Comparison of ENCODE assay signal across 8 mouse cellular contexts in genomic region chr10:18528475-18528874, GRCm38 (mm10). TPM values are rescaled to one million over a fixed set of nuclear protein-coding genes. Genes with fewer than 3 reads are reported as not detected.
DNase-seq lines count a peak whose midpoint lies in the region; ATAC-seq and TF ChIP-seq lines count a peak whose summit lies in the region.

No protein-coding gene starts in this region.

- H3K9me3 ChIP-seq in liver, postnatal 0 days (ENCODE audit: low read length) = no peaks in the 10 kb centered on the region
- no peaks in the 10 kb centered on the region for H3K9me3 ChIP-seq in liver, embryonic 11.5 days (ENCODE audit: control insufficient read depth, low read length)

- WGBS in liver, postnatal 0 days (ENCODE audit: insufficient replicate concordance) = 53% methylated on average over 5 of the region's 5 CpGs
- 50% methylated on average over 5 of the region's 5 CpGs for WGBS in liver, embryonic 11.5 days

- intact Hi-C loops in gastrocnemius, adult 2 months (cut with DNase I) = loop anchor here (1.0 to 10.0 kb wide), 3 partner anchors 75 to 294 kb away; partner anchors contain the start of gene Ccdc28a

- ATAC-seq in liver, postnatal 0 days = 0 out of 2 replicates have a peak, but pooled peaks have one; percentile 33
- no peak for ATAC-seq in liver, embryonic 11.5 days (replicated peaks; ENCODE audit: low FRiP score)

- H3K27me3 ChIP-seq in liver, postnatal 0 days (ENCODE audit: insufficient read depth, low read length) = no peaks in the 10 kb centered on the region
- H3K27me3 ChIP-seq in liver, embryonic 11.5 days (replicated peaks; ENCODE audit: control insufficient read depth, insufficient read depth, low read length) = no peaks in the 10 kb centered on the region

- peak overlapping the region; percentile 39; the same call in 1 of the 2 replicates for H3K27ac ChIP-seq in gastrocnemius, adult 2 months
- no peak overlapping the region for H3K27ac ChIP-seq in liver, postnatal 0 days (ENCODE audit: low read depth)
- H3K27ac ChIP-seq in liver, embryonic 11.5 days (ENCODE audit: low read depth, low read length) = no peak overlapping the region

- no peaks in the 10 kb centered on the region for H3K4me1 ChIP-seq in liver, postnatal 0 days (ENCODE audit: insufficient read depth)
- H3K4me1 ChIP-seq in liver, embryonic 11.5 days (replicated peaks; ENCODE audit: control insufficient read depth, insufficient read depth, low read length) = no peaks in the 10 kb centered on the region; the same call in 1 of the 2 replicates

- peaks cover 13% of the 10 kb centered on the region; the same call in 1 of the 2 replicates for H3K36me3 ChIP-seq in liver, postnatal 0 days (replicated peaks; ENCODE audit: insufficient read depth, low read length)
- H3K36me3 ChIP-seq in liver, embryonic 11.5 days (ENCODE audit: control insufficient read depth, insufficient read depth, low read length) = peaks cover 7% of the 10 kb centered on the region; the same call in 1 of the 2 replicates

- H3K4me2 ChIP-seq in liver, postnatal 0 days (ENCODE audit: low read depth, low read length) = no peak overlapping the region
- no peak overlapping the region for H3K4me2 ChIP-seq in liver, embryonic 11.5 days

- no peak for TF ChIP-seq EP300 in liver, postnatal 0 days (IDR thresholded peaks at IDR 0.05; ENCODE audit: low read depth)

- H3K4me3 ChIP-seq in gastrocnemius, adult 2 months = peak overlapping the region; percentile 58
- H3K4me3 ChIP-seq in liver, postnatal 0 days (ENCODE audit: low read depth, low read length) = no peak overlapping the region
- no peak overlapping the region for H3K4me3 ChIP-seq in liver, embryonic 11.5 days (ENCODE audit: low read depth, low read length)

- H3K9ac ChIP-seq in liver, postnatal 0 days (replicated peaks) = no peak overlapping the region
- H3K9ac ChIP-seq in liver, embryonic 11.5 days (ENCODE audit: low read depth, low read length) = no peak overlapping the region

- peak; percentile 90 for TF ChIP-seq CTCF in gastrocnemius, adult 2 months (IDR thresholded peaks at IDR 0.05)
- peak; percentile 67 for TF ChIP-seq CTCF in liver, postnatal 0 days (IDR thresholded peaks at IDR 0.05; ENCODE audit: low read depth)

- DNase-seq in gastrocnemius, adult 2 months = no peak
- no peak for DNase-seq in gastrocnemius, adult 8-10 months (ENCODE audit: low spot score in 2 of 2)
- DNase-seq in liver, postnatal 0 days = no peak
- no peak for DNase-seq in liver, embryonic 11.5 days (ENCODE audit: low spot score)
- peak; percentile 46 for DNase-seq in ZHBTc4 (ENCODE audit: low read depth, low spot score)
- peak; percentile 41 for DNase-seq in heart, postnatal 4 days
- no peak for DNase-seq in urinary bladder, adult 18-20 months (ENCODE audit: low spot score in 2 of 2)
- DNase-seq in adrenal gland, postnatal 4 days (ENCODE audit: low spot score in 2 of 2) = no peak

RNA-seq across cellular contexts. Expression of gene Hebp2, which starts 17.4 kb away (rescaled TPM):
- total RNA-seq in gastrocnemius, adult 2 months (2021) = 1 to 10 TPM in 1 of 2 experiments, under 1 TPM in 1; 0.48 to 1.3 TPM
- under 1 TPM; 0.27 to 0.44 (median 0.34) TPM for total RNA-seq in gastrocnemius, adult 8-10 months (2022)
- polyA plus RNA-seq in liver, postnatal 0 days (2015; fragmentation: Nextera tagmentation; extraction: Ambion mirVana) = 1.0 and 1.4 TPM in 2 replicates
- 4.7 and 6.1 TPM in 2 replicates for polyA plus RNA-seq in liver, embryonic 11.5 days (2014; fragmentation: Nextera tagmentation; extraction: Ambion mirVana)
- total RNA-seq in heart, postnatal 4 days (2021) = 1 to 10 TPM; 4.4 to 5.5 TPM
- 10 to 100 TPM in 1 of 2 experiments, 1 to 10 TPM in 1; 7.2 to 10.2 TPM for total RNA-seq in adrenal gland, postnatal 4 days (2021)

Comparison
In these comparisons a context has a peak if more than half of its experiments do, and no peak if none do; other contexts are left out.
1. DNase-seq: peak in ZHBTc4 (single experiment) and heart, postnatal 4 days (single experiment); none in gastrocnemius, adult 2 months (single experiment), gastrocnemius, adult 8-10 months (0 of 2), liver, postnatal 0 days (single experiment), liver, embryonic 11.5 days (single experiment), urinary bladder, adult 18-20 months (0 of 2) and adrenal gland, postnatal 4 days (0 of 2).